Mouse (Mus musculus) limb, embryonic 14.5 days (tissue): ENCODE data around the gene Prkcb. TPM values are rescaled to one million over a fixed set of nuclear protein-coding genes. Genes with fewer than 3 reads are reported as not detected.

Experiments
- ATAC-seq: fragments of 200-750 bp; cut with Nextera tagmentation; 2 replicates; pipeline ENCODE4 v1.8.0; 2017; ENCODE audit warnings: low read depth, moderate number of reproducible peaks, moderate TSS enrichment; ENCODE audit not compliant: low FRiP score
- DNase-seq: peaks from one replicate; pipeline ENCODE4 v3.0.0-alpha.2; 2015; ENCODE audit warnings: low spot score
- H3K27ac ChIP-seq: fragments of 300-500 bp; sonication (generic); replicated peaks from 2 replicates; pipeline ENCODE4 v1.5.1; 2014; ENCODE audit warnings: low read depth, mild to moderate bottlenecking, low read length, moderate library complexity, mixed read lengths
- H3K27me3 ChIP-seq: fragments of 300-500 bp; sonication (generic); 2 replicates; pipeline ENCODE4 v1.6.1; 2014; ENCODE audit warnings: low read length, mixed read lengths; ENCODE audit not compliant: control insufficient read depth, insufficient read depth
- H3K36me3 ChIP-seq: fragments of 300-500 bp; sonication (generic); 2 replicates; pipeline ENCODE4 v1.6.1; 2014; ENCODE audit warnings: mild to moderate bottlenecking, low read length, moderate library complexity, mixed read lengths; ENCODE audit not compliant: control insufficient read depth, insufficient read depth
- H3K4me1 ChIP-seq: fragments of 300-500 bp; sonication (generic); 2 replicates; pipeline ENCODE4 v1.6.1; 2014; ENCODE audit warnings: antibody characterized with exemption, low read length, mixed read lengths; ENCODE audit not compliant: control insufficient read depth, insufficient read depth
- H3K4me2 ChIP-seq: fragments of 300-500 bp; sonication (generic); replicated peaks from 2 replicates; pipeline ENCODE4 v1.6.1; 2014; ENCODE audit warnings: low read depth, mild to moderate bottlenecking, low read length, moderate library complexity; ENCODE audit not compliant: severe bottlenecking
- H3K4me3 ChIP-seq: fragments of 300-500 bp; sonication (generic); replicated peaks from 2 replicates; pipeline ENCODE4 v1.5.1; 2014; ENCODE audit warnings: low read length
- H3K9ac ChIP-seq: fragments of 300-500 bp; sonication (generic); 2 replicates; pipeline ENCODE4 v1.6.1; 2014; ENCODE audit warnings: mild to moderate bottlenecking, low read depth, low read length, moderate library complexity; ENCODE audit not compliant: severe bottlenecking
- H3K9me3 ChIP-seq: fragments of 300-500 bp; sonication (generic); 2 replicates; pipeline ENCODE4 v1.6.1; 2016; ENCODE audit warnings: low read length; ENCODE audit not compliant: control insufficient read depth
- POLR2A ChIP-seq: fragments of 200-500 bp; IDR thresholded peaks from 2 replicates; pipeline ENCODE4 v1.8.0; 2012; ENCODE audit warnings: inconsistent platforms, mild to moderate bottlenecking, moderate library complexity, borderline replicate concordance; ENCODE audit not compliant: insufficient read depth, insufficient read length; ENCODE audit errors: extremely low read depth
- WGBS: fragments of 180-500 bp; shearing (Covaris S2); extraction: QIAGEN DNeasy Blood & Tissue Kit; methylation state at CpG from one replicate; pipeline ENCODE4 v1.1.7; 2014; 5-methylcytosine and 5-hydroxymethylcytosine counted together
- polyA plus RNA-seq, 2 experiments: library from polyadenylated mRNA; depleted of rRNA in 1 of 2; stranded (reverse) in 1 of 2; unstranded in 1 of 2; fragments of >200 nt; fragmentation: Nextera tagmentation in 1 of 2; extraction: Ambion mirVana in 1 of 2; gene quantifications; 2 replicates each; pipeline versions ENCODE4 v1.2.1 to v1.2.3; 2012 to 2014

The Prkcb gene
- polyA plus RNA-seq, 2 experiments: 6.2 to 10.3 TPM

- H3K4me1 ChIP-seq: no peaks in the 10 kb centered on the region
- H3K27me3 ChIP-seq: no peaks in the 10 kb centered on the region
- H3K9me3 ChIP-seq: no peaks in the 10 kb centered on the region
- no peak overlapping the region for H3K4me3 ChIP-seq
- H3K27ac ChIP-seq: no peak overlapping the region
- H3K9ac ChIP-seq: no peak overlapping the region
- no peak for DNase-seq
- no peaks in the 10 kb centered on the region for H3K36me3 ChIP-seq
- H3K4me2 ChIP-seq: no peak overlapping the region
- no peak for TF ChIP-seq POLR2A
- WGBS: 80% methylated on average over 14 of the region's 14 CpGs
- ATAC-seq: no peak
Measured at GRCm38 (mm10) chr7:122584421-122585151, 296.0 kb downstream of the Prkcb start.

GRCm38 (mm10) chr7:122595897-122596296, 307.3 kb downstream of the Prkcb start:
- H3K9me3 ChIP-seq: no peaks in the 10 kb centered on the region
- DNase-seq: no peak
- WGBS: 46% methylated on average over 10 of the region's 10 CpGs
- H3K27me3 ChIP-seq: no peaks in the 10 kb centered on the region
- H3K4me1 ChIP-seq: peaks cover 12% of the 10 kb centered on the region
- no peak for TF ChIP-seq POLR2A
- no peak overlapping the region for H3K27ac ChIP-seq
- H3K4me2 ChIP-seq: no peak overlapping the region
- H3K4me3 ChIP-seq: no peak overlapping the region
- H3K36me3 ChIP-seq: no peaks in the 10 kb centered on the region
- peak; percentile 72 for ATAC-seq
- H3K9ac ChIP-seq: no peak overlapping the region

- H3K9me3 ChIP-seq: no peaks in the 10 kb centered on the region
- H3K4me1 ChIP-seq: peaks cover 12% of the 10 kb centered on the region
- no peak for DNase-seq
- H3K27ac ChIP-seq: no peak overlapping the region
- no peak overlapping the region for H3K4me2 ChIP-seq
- H3K4me3 ChIP-seq: no peak overlapping the region
- 28% methylated on average over 9 of the region's 9 CpGs for WGBS
- ATAC-seq: no peak
- H3K36me3 ChIP-seq: no peaks in the 10 kb centered on the region
- no peak for TF ChIP-seq POLR2A
- no peak overlapping the region for H3K9ac ChIP-seq
- no peaks in the 10 kb centered on the region for H3K27me3 ChIP-seq
Measured at GRCm38 (mm10) chr7:122596596-122597170, 308.1 kb downstream of the Prkcb start.

GRCm38 (mm10) chr7:122597313-122597712, 308.8 kb downstream of the Prkcb start:
- no peak for TF ChIP-seq POLR2A
- Histone ChIP-seq H3K36me3 (no peaks in the 10 kb centered on the region), H3K27ac (no peak overlapping the region), H3K9me3 (no peaks in the 10 kb centered on the region), H3K4me1 (peaks cover 12% of the 10 kb centered on the region), H3K4me3 (no peak overlapping the region), H3K27me3 (no peaks in the 10 kb centered on the region), H3K4me2 (no peak overlapping the region), H3K9ac (no peak overlapping the region)
- ATAC-seq (no peak), DNase-seq (no peak)
- 38% methylated on average over 7 of the region's 7 CpGs for WGBS

GRCm38 (mm10) chr7:122600856-122601255, 312.3 kb downstream of the Prkcb start:
- H3K27me3 ChIP-seq: no peaks in the 10 kb centered on the region
- no peak overlapping the region for H3K4me3 ChIP-seq
- H3K9me3 ChIP-seq: no peaks in the 10 kb centered on the region
- H3K4me2 ChIP-seq: no peak overlapping the region
- no peaks in the 10 kb centered on the region for H3K36me3 ChIP-seq
- H3K9ac ChIP-seq: no peak overlapping the region
- TF ChIP-seq POLR2A: no peak
- 45% methylated on average over 7 of the region's 7 CpGs for WGBS
- ATAC-seq (no peak), DNase-seq (no peak)
- peaks cover 10% of the 10 kb centered on the region for H3K4me1 ChIP-seq
- no peak overlapping the region for H3K27ac ChIP-seq
